Mouse (Mus musculus) layer of hippocampus, postnatal 10 days (tissue): ENCODE results near the gene Tmem185b. TPM values are rescaled to one million over a fixed set of nuclear protein-coding genes. Genes with fewer than 3 reads are reported as not detected.

Source experiments
- total RNA-seq, 2 experiments: library from RNA; stranded (reverse); gene quantifications; 2 replicates each; pipeline ENCODE4 v1.2.3; 2021

The Tmem185b gene
- total RNA-seq, 2 experiments from 2014 or later: 10.3 to 11.9 TPM

Other genes with a start within 250 kb of the Tmem185b start
- gene Inhbb, start 103.9 kb upstream of the Tmem185b start, total RNA-seq: 10 to 100 TPM; 17.2 to 17.3 TPM
- gene Ralb, start 21.4 kb upstream of the Tmem185b start, total RNA-seq: 10 to 100 TPM; 33.9 to 40.3 TPM
- gene Epb41l5, start 122.8 kb downstream of the Tmem185b start, total RNA-seq: 1 to 10 TPM; 9.3 to 9.9 TPM